Mouse (Mus musculus): ENCODE measurements around the gene Coil.

- TF ChIP-seq CTCF (IDR thresholded peaks at IDR 0.05; ENCODE audit: extremely low read depth, insufficient read depth, low read length) (no peak), POLR2A (IDR thresholded peaks at IDR 0.05; ENCODE audit: extremely low read depth, insufficient read depth, low read length) (no peak)
Observed at GRCm38 (mm10) chr11:89031189-89031588, 61.1 kb downstream of the Coil start.

Measured in cortical plate, adult 2 months (tissue).